Mouse (Mus musculus): ENCODE measurements around the gene Clps. TPM values are rescaled to one million over a fixed set of nuclear protein-coding genes. Genes with fewer than 3 reads are reported as not detected.

Clps gene
- polyA plus RNA-seq, 1 experiment from 2014 or later: 0.33 TPM

DNA sequence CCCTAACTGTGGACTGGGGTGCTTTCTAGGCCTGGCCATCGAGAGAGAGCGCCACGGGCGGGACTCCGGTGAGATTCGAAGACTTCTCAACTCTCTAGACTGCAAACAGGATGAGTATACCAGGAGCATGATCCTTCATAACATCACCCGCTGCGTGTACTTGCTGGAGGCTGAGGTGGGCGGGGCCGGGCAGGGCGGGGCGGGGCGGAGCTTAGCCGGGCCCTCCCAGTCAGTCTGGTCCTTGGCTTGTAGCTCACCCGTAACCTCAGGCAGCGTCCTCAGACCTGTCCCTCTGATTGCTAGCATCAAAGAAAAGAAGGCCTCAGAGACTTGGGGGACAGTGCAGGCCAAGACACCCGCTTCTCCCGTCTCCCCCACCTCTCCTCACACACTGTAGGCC lies 28.6 kb downstream of the Clps start:
- no peak overlapping the region for H3K4me2 ChIP-seq
- no peak overlapping the region for H3K27ac ChIP-seq (ENCODE audit: low read depth)
- TF ChIP-seq CTCF (IDR thresholded peaks at IDR 0.05; ENCODE audit: low read depth): no peak
- no peaks in the 10 kb centered on the region for H3K36me3 ChIP-seq (ENCODE audit: insufficient read depth)
- no peak overlapping the region for H3K4me3 ChIP-seq (ENCODE audit: low read depth, low read length)
- H3K4me1 ChIP-seq (ENCODE audit: insufficient read depth): no peaks in the 10 kb centered on the region
- no peaks in the 10 kb centered on the region for H3K9me3 ChIP-seq (ENCODE audit: low read depth, low read length)
- H3K9ac ChIP-seq: no peak overlapping the region
- DNase-seq (no peak), ATAC-seq (ENCODE audit: insufficient read depth) (no peak)
- H3K27me3 ChIP-seq (ENCODE audit: insufficient read depth, low read length): no peaks in the 10 kb centered on the region
- WGBS: 15% methylated on average over 18 of the region's 18 CpGs

DNA sequence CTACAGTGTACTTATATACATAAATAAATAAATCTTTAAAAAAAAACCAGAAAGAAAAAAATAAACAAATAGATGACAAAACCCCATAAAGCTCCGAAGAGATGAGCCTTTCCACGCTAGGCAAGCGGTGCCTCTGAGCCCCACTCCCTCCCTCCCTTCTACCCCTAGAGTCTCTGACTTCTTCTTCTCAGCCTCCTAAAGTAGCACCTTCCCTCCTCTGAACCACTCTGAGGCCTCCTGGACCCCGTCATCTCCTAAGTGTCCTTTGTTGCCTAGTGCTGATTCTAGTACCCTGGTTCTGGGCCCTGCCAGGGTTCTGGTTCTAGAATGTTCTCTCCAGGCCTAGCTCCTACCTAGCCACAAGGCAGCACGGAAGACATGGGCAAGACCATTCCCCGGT lies 30.1 kb downstream of the Clps start, which contains the start of gene Armc12:
Armc12 (plus strand) TSS at position 301 of the 400 bp plus-strand sequence.
- Histone ChIP-seq H3K4me1 (ENCODE audit: insufficient read depth) (no peaks in the 10 kb centered on the region), H3K27me3 (ENCODE audit: insufficient read depth, low read length) (no peaks in the 10 kb centered on the region), H3K9me3 (ENCODE audit: low read depth, low read length) (no peaks in the 10 kb centered on the region), H3K27ac (ENCODE audit: low read depth) (no peak within 1 kb of the TSS), H3K4me2 (no peak within 1 kb of the TSS), H3K4me3 (ENCODE audit: low read depth, low read length) (no peak within 1 kb of the TSS), H3K36me3 (ENCODE audit: insufficient read depth) (no peaks in the 10 kb centered on the region), H3K9ac (no peak within 1 kb of the TSS)
- ATAC-seq (ENCODE audit: insufficient read depth): no peak
- WGBS: 79% methylated on average over 6 of the region's 6 CpGs
- DNase-seq: no peak
- no peak for TF ChIP-seq CTCF (IDR thresholded peaks at IDR 0.05; ENCODE audit: low read depth)

DNA sequence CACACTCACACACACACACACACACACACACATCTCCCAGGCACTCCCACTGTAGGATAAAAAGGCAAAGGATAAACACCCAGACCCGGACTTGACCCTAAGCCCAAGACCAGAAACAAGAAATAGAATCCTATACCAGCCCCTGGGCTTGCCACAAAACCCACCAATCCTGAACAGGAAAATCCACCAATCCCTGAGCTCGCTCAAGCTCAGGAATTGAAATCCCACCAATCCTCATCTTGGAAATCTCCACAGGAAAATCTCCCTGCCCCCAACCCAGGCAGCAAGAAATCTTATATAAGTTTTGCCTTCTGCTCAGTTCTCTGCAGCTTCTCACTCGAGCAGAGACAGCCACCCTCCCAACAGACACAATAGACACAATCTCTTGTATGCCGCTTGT lies 31.4 kb downstream of the Clps start:
- H3K4me1 ChIP-seq (ENCODE audit: insufficient read depth): no peaks in the 10 kb centered on the region
- no peak overlapping the region for H3K4me2 ChIP-seq
- no peak overlapping the region for H3K9ac ChIP-seq
- no peaks in the 10 kb centered on the region for H3K27me3 ChIP-seq (ENCODE audit: insufficient read depth, low read length)
- 53% methylated on average over 4 of the region's 4 CpGs for WGBS
- H3K9me3 ChIP-seq (ENCODE audit: low read depth, low read length): no peaks in the 10 kb centered on the region
- ATAC-seq (ENCODE audit: insufficient read depth) (no peak), DNase-seq (no peak)
- no peaks in the 10 kb centered on the region for H3K36me3 ChIP-seq (ENCODE audit: insufficient read depth)
- H3K4me3 ChIP-seq (ENCODE audit: low read depth, low read length): no peak overlapping the region
- no peak for TF ChIP-seq CTCF (IDR thresholded peaks at IDR 0.05; ENCODE audit: low read depth)
- no peak overlapping the region for H3K27ac ChIP-seq (ENCODE audit: low read depth)

DNA sequence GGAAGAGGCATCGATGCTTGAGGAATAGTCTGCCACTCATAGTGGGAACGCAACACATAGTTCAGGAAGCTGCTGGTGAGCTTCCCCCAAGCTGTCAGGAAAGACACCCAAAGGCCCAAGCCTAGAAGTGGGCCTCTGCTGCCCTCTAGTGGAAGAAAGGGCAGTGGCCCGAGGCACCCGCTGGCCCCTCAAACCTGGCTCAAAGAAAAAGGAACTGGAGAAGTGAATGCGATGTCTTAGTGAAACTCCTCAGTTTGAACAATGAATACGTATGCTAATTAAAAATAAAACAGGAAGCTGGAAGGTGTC lies 32.6 kb downstream of the Clps start:
- Histone ChIP-seq H3K4me1 (ENCODE audit: insufficient read depth) (no peaks in the 10 kb centered on the region), H3K4me3 (ENCODE audit: low read depth, low read length) (peak overlapping the region; percentile 11; the same call in 1 of the 2 replicates), H3K9ac (0 out of 2 replicates have a peak overlapping the region, but pooled peaks have one; percentile 9), H3K27me3 (ENCODE audit: insufficient read depth, low read length) (no peaks in the 10 kb centered on the region), H3K4me2 (peak overlapping the region; percentile 50), H3K36me3 (ENCODE audit: insufficient read depth) (no peaks in the 10 kb centered on the region), H3K9me3 (ENCODE audit: low read depth, low read length) (no peaks in the 10 kb centered on the region), H3K27ac (ENCODE audit: low read depth) (no peak overlapping the region)
- no peak; the same call in 1 of the 2 replicates for ATAC-seq (ENCODE audit: insufficient read depth)
- WGBS: 3% methylated on average over 6 of the region's 6 CpGs
- DNase-seq: peak; percentile 94
- peak; percentile 99 for TF ChIP-seq CTCF (IDR thresholded peaks at IDR 0.05; ENCODE audit: low read depth)

DNA sequence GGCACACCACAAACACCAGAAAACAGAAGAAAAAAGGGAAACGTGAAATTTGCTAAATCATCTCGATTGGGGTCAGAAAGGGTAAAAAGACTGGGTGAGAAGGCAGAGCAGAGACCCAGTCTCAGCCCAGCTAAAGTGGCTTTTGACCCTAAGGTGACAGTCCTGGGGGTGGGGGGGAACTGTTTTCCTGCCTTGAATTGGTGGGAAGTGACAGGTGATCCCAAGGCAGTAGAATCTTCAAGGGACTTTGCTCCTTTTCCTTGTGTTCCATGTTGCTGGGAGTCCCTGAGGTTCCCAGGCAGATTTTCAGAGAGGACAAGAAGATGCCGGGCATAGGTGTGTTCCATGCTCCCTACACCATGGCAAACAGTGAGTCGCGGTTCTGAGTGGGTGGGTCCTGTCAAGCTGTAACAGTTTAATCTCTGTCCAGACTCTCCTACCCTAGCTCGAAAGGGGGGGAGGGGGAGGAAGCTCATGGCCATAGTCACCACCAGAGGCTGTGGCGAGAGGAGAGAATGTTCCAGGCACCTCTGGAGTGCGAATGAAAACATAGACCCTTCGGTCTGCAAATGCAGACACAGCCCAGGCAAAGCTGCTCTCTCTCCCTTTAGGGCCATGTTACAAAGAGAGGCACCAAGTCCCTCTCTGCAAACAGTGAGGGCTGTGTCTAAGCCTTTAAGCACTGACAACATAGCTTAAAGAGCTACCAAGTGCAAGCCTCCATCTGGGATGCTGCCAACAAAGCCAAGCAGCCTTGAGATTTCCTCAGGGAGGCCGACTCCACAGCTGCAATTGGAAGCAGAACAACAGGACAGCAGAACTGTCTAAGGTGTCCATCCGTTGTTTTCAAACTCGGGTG lies 33.2 kb downstream of the Clps start:
- Histone ChIP-seq H3K36me3 (ENCODE audit: insufficient read depth) (no peaks in the 10 kb centered on the region), H3K4me2 (peak overlapping the region; percentile 50), H3K27ac (ENCODE audit: low read depth) (no peak overlapping the region), H3K4me1 (ENCODE audit: insufficient read depth) (no peaks in the 10 kb centered on the region), H3K9ac (peak overlapping the region; percentile 9; the same call in 1 of the 2 replicates), H3K27me3 (ENCODE audit: insufficient read depth, low read length) (no peaks in the 10 kb centered on the region), H3K9me3 (ENCODE audit: low read depth, low read length) (no peaks in the 10 kb centered on the region), H3K4me3 (ENCODE audit: low read depth, low read length) (peak overlapping the region; percentile 11; the same call in 1 of the 2 replicates)
- no peak for TF ChIP-seq CTCF (IDR thresholded peaks at IDR 0.05; ENCODE audit: low read depth)
- WGBS: 30% methylated on average over 12 of the region's 12 CpGs
- DNase-seq (no peak), ATAC-seq (ENCODE audit: insufficient read depth) (no peak)

DNA sequence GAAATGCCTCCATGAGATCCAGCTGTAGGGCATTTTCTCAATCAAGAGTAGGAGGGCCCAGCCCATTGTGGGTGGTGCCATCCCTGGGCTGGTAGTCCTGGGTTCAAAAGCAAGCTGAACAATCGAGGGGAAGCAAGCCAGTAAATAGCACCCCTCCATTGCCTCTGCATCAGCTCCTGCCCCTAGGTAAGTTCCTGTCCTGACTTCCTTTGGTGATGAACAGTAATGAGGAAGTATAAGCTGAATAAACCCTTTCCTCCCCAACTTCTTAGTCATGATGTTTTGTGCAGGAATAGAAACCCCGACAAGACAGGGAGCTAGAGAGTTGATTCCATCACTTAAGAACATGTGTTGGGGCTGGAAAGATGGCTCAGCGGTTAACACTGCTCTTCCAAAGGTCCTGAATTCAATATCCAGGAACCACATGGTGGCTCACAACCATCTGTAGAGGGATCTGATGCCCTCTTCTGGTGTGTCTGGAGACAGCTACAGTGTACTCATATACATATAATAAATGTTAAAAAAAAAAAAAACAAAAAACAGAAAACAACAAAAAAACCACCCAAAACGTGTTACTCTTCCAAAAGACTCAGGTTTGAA lies 35.6 kb downstream of the Clps start:
- H3K36me3 ChIP-seq (ENCODE audit: insufficient read depth): no peaks in the 10 kb centered on the region
- H3K27ac ChIP-seq (ENCODE audit: low read depth): no peak overlapping the region
- H3K9ac ChIP-seq: no peak overlapping the region
- WGBS: 58% methylated on average over 4 of the region's 4 CpGs
- no peaks in the 10 kb centered on the region for H3K27me3 ChIP-seq (ENCODE audit: insufficient read depth, low read length)
- no peak overlapping the region for H3K4me2 ChIP-seq
- peak; percentile 9; the same call in 1 of the 2 replicates for TF ChIP-seq CTCF (IDR thresholded peaks at IDR 0.05; ENCODE audit: low read depth)
- DNase-seq (no peak), ATAC-seq (ENCODE audit: insufficient read depth) (no peak)
- no peaks in the 10 kb centered on the region for H3K9me3 ChIP-seq (ENCODE audit: low read depth, low read length)
- H3K4me1 ChIP-seq (ENCODE audit: insufficient read depth): 0 out of 2 replicates have a peak, but pooled peaks cover 6% of the 10 kb centered on the region
- no peak overlapping the region for H3K4me3 ChIP-seq (ENCODE audit: low read depth, low read length)

DNA sequence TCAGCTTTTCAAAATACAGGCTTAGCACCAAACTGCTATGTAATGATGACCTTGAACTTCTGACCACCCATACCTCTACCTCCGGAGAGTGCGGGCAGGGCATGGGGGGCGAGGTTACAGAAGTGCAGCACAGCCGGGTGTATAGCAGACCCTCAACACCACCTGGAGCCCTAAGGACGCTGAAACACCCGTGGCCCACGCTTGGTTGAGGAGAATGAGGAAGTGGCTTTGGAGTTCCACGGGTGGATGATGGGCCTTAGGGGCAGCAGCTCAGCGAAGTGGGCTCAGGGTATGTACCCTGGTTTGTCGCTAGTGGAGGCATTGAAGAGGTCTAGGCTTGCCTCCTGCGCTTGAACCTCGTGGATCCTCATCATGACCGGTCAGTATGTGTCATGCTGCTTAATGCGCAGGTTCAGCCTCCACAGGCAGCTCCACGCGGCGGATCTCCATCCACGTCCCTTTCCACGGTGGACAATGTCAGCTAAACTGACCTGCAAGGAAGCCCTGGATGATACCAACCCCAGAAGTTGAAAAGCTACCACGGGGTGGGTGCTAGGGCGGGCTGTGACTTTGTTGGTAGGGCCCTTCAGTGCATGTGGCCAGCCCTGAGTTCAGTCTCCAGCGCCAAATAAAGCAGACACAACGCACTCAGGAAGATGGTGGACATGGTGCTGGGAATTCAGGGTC lies 36.4 kb downstream of the Clps start:
- TF ChIP-seq CTCF (IDR thresholded peaks at IDR 0.05; ENCODE audit: low read depth): no peak
- no peak for DNase-seq
- Histone ChIP-seq H3K27me3 (ENCODE audit: insufficient read depth, low read length) (no peaks in the 10 kb centered on the region), H3K4me1 (ENCODE audit: insufficient read depth) (0 out of 2 replicates have a peak, but pooled peaks cover 6% of the 10 kb centered on the region), H3K4me3 (ENCODE audit: low read depth, low read length) (no peak overlapping the region), H3K36me3 (ENCODE audit: insufficient read depth) (no peaks in the 10 kb centered on the region), H3K9me3 (ENCODE audit: low read depth, low read length) (no peaks in the 10 kb centered on the region), H3K4me2 (peak overlapping the region; percentile 100), H3K9ac (no peak overlapping the region), H3K27ac (ENCODE audit: low read depth) (no peak overlapping the region)
- whole genome bisulfite sequencing: 81% methylated on average over 23 of the region's 23 CpGs
- ATAC-seq (ENCODE audit: insufficient read depth): no peak

Data from lung, embryonic 14.5 days (tissue).